Mouse (Mus musculus) bone marrow, adult 2 months (tissue): ENCODE measurements around the gene Pxt1.

Source experiments
- CTCF ChIP-seq: fragments of 200-500 bp; IDR thresholded peaks from 2 replicates; pipeline ENCODE4 v1.5.1; 2011; ENCODE audit warnings: low read length, control low read depth; ENCODE audit not compliant: control insufficient read depth, insufficient read depth
- POLR2A ChIP-seq: fragments of 200-500 bp; IDR thresholded peaks from 2 replicates; pipeline ENCODE4 v1.6.1; 2011; ENCODE audit warnings: low read depth, mild to moderate bottlenecking, control low read depth, low read length, borderline replicate concordance; ENCODE audit not compliant: control insufficient read depth

DNA sequence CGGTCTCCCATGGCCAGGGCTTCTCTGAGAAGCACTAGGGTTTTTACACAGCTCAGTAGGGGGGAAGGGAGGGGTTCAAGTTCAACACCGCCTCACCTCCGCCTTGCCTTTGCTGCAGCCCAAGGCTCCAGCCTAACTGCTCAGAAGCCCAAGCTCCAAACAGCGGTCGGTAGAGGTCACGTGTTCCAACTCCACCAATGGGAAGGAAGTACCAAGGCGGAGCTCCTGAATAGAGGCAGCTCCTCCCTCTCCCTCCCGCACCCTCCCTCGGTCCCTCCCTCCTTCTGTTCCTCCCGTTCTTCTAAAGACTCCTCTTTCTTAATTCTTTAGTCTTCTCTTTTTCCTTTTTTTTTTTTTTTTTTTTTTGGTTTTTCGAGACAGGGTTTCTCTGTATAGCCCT is 1.5 kb downstream of the Pxt1 start:
- no peak for TF ChIP-seq CTCF
- TF ChIP-seq POLR2A = peak; percentile 36; the same call in 1 of the 2 replicates
